Mouse (Mus musculus): ENCODE measurements around the gene Arhgap25. TPM values are rescaled to one million over a fixed set of nuclear protein-coding genes. Genes with fewer than 3 reads are reported as not detected.

The Arhgap25 gene
- total and polyA plus RNA-seq, 3 experiments = 4.8 to 40.9 (median 22.8) TPM

DNA sequence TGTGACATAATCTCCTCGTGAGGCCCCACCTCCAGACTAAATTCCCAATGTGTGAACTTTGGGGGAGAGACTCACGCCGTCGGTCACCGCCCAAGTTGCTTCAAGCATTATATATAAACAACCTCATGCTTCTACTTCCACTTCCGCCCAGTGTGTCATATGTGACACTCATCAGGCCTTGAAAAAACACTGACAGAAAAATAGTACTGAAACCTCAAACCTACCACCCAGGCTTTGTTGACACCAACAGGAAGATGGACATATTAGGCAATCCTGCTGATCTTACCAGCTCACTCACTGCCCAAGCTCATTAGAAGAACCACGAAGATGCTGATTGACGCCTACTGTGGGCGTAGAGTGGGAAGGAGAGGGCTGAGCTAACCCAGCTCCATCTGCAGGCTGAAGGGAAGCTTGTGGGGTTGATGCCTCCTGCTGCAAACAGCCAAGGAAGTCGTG lies 30.2 kb downstream of the Arhgap25 start:
- no peak overlapping the region for H3K4me3 ChIP-seq (ENCODE audit: low read depth, low read length)
- TF ChIP-seq GATA2 (IDR thresholded peaks at IDR 0.05; ENCODE audit: borderline replicate concordance, low read depth, low read length) = no peak
- no peak for TF ChIP-seq TAL1 (conservative IDR thresholded peaks at IDR 0.05; ENCODE audit: low read depth, low read length)
- no peak for TF ChIP-seq GATA1 (IDR thresholded peaks at IDR 0.05; ENCODE audit: borderline replicate concordance, low read length)
- no peak for TF ChIP-seq POLR2AphosphoS5 (IDR thresholded peaks at IDR 0.05; ENCODE audit: insufficient replicate concordance, low read depth, low read length)
- TF ChIP-seq CTCF (IDR thresholded peaks at IDR 0.05; ENCODE audit: low read depth, low read length) = no peak
- H3K4me1 ChIP-seq (ENCODE audit: insufficient read depth, low read depth, low read length) = peaks cover 20% of the 10 kb centered on the region
- no peak for DNase-seq (ENCODE audit: low spot score)
- no peaks in the 10 kb centered on the region for H3K36me3 ChIP-seq (replicated peaks)
- no peak for ATAC-seq (ENCODE audit: extremely low read depth, insufficient number of reproducible peaks, low FRiP score, poor library complexity, severe bottlenecking)
- H3K27me3 ChIP-seq (ENCODE audit: insufficient read depth, low read length) = peaks cover 45% of the 10 kb centered on the region
- no peaks in the 10 kb centered on the region for H3K9me3 ChIP-seq (replicated peaks)

DNA sequence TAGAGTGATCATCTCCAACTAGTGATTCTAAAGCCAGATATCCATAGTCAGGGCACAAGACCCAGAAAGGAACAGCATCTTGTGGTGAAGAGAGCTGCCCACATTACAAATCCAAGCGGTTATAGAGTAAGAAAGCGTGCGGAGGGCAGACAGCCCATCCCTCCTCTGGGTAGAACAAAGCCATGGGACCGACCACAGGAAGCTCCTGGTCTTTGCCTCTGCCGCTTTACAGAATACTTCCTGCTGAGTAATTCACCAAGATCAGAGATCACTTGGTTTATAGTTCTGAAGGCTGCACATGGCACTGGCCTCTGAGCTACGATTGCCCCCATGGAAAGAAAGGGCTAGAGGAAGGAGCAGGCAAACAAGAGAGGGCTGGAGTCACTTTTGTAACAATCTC lies 30.6 kb downstream of the Arhgap25 start:
- TF ChIP-seq TAL1 (conservative IDR thresholded peaks at IDR 0.05; ENCODE audit: low read depth, low read length) (no peak), GATA2 (IDR thresholded peaks at IDR 0.05; ENCODE audit: borderline replicate concordance, low read depth, low read length) (no peak), CTCF (IDR thresholded peaks at IDR 0.05; ENCODE audit: low read depth, low read length) (no peak), GATA1 (IDR thresholded peaks at IDR 0.05; ENCODE audit: borderline replicate concordance, low read length) (no peak), POLR2AphosphoS5 (IDR thresholded peaks at IDR 0.05; ENCODE audit: insufficient replicate concordance, low read depth, low read length) (no peak)
- Histone ChIP-seq H3K4me1 (ENCODE audit: insufficient read depth, low read depth, low read length) (peaks cover 20% of the 10 kb centered on the region), H3K9me3 (replicated peaks) (no peaks in the 10 kb centered on the region), H3K27me3 (ENCODE audit: insufficient read depth, low read length) (peaks cover 47% of the 10 kb centered on the region), H3K4me3 (ENCODE audit: low read depth, low read length) (no peak overlapping the region), H3K36me3 (replicated peaks) (no peaks in the 10 kb centered on the region)
- ATAC-seq (ENCODE audit: extremely low read depth, insufficient number of reproducible peaks, low FRiP score, poor library complexity, severe bottlenecking) (no peak), DNase-seq (ENCODE audit: low spot score) (no peak)

DNA sequence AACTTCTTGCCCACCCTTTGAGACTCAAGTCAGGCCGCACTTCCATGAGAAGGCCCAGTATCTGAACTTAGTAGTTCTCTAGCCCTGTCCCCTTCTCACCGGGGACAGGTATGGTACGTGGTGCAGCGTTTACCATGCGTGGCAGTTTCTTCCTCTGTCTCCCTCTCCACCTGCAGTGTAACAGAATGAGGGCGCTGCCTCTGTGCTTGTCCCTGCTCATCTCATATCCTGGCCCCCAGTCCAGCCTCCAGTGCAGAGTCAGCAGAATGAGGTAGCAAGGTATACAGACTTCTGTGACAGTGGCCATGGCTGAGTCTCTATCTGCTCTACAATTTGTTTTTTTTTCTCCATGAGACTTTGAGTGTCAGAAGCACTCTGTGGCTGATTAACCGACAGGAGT lies 32.4 kb downstream of the Arhgap25 start:
- ATAC-seq (ENCODE audit: extremely low read depth, insufficient number of reproducible peaks, low FRiP score, poor library complexity, severe bottlenecking) (no peak), DNase-seq (ENCODE audit: low spot score) (no peak)
- Histone ChIP-seq H3K4me1 (ENCODE audit: insufficient read depth, low read depth, low read length) (peaks cover 29% of the 10 kb centered on the region), H3K27me3 (ENCODE audit: insufficient read depth, low read length) (peaks cover 61% of the 10 kb centered on the region), H3K9me3 (replicated peaks) (no peaks in the 10 kb centered on the region), H3K36me3 (replicated peaks) (no peaks in the 10 kb centered on the region), H3K4me3 (ENCODE audit: low read depth, low read length) (no peak overlapping the region)
- TF ChIP-seq GATA1 (IDR thresholded peaks at IDR 0.05; ENCODE audit: borderline replicate concordance, low read length) = no peak
- no peak for TF ChIP-seq TAL1 (conservative IDR thresholded peaks at IDR 0.05; ENCODE audit: low read depth, low read length)
- TF ChIP-seq POLR2AphosphoS5 (IDR thresholded peaks at IDR 0.05; ENCODE audit: insufficient replicate concordance, low read depth, low read length) = no peak
- no peak for TF ChIP-seq CTCF (IDR thresholded peaks at IDR 0.05; ENCODE audit: low read depth, low read length)
- TF ChIP-seq GATA2 (IDR thresholded peaks at IDR 0.05; ENCODE audit: borderline replicate concordance, low read depth, low read length) = no peak

DNA sequence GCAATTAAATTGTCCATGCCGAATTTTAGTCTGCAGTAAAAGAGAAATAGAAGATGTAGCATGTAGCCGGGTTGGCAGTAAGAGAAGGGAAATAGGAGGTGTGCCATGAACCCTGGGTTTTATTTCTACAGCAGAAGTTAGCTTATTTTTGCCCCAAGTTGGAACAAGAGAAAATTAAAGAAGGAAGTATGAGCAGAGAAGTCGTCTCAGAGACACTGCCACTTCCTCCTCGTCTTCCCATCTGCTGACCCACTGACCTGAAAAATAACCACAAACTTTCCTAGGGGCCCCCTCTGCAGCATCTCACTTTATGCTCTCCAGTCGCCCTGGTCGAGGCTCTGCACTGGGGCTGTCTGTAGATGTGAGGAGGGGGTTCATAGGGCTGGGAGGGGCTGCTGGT lies 33.3 kb downstream of the Arhgap25 start:
- no peak overlapping the region for H3K4me3 ChIP-seq (ENCODE audit: low read depth, low read length)
- no peaks in the 10 kb centered on the region for H3K36me3 ChIP-seq (replicated peaks)
- no peaks in the 10 kb centered on the region for H3K9me3 ChIP-seq (replicated peaks)
- ATAC-seq (ENCODE audit: extremely low read depth, insufficient number of reproducible peaks, low FRiP score, poor library complexity, severe bottlenecking) = no peak
- no peak for TF ChIP-seq GATA2 (IDR thresholded peaks at IDR 0.05; ENCODE audit: borderline replicate concordance, low read depth, low read length)
- no peak for TF ChIP-seq POLR2AphosphoS5 (IDR thresholded peaks at IDR 0.05; ENCODE audit: insufficient replicate concordance, low read depth, low read length)
- TF ChIP-seq CTCF (IDR thresholded peaks at IDR 0.05; ENCODE audit: low read depth, low read length) = no peak
- no peak for TF ChIP-seq GATA1 (IDR thresholded peaks at IDR 0.05; ENCODE audit: borderline replicate concordance, low read length)
- TF ChIP-seq TAL1 (conservative IDR thresholded peaks at IDR 0.05; ENCODE audit: low read depth, low read length) = no peak
- no peak for DNase-seq (ENCODE audit: low spot score)
- peaks cover 63% of the 10 kb centered on the region for H3K27me3 ChIP-seq (ENCODE audit: insufficient read depth, low read length)
- H3K4me1 ChIP-seq (ENCODE audit: insufficient read depth, low read depth, low read length) = peaks cover 29% of the 10 kb centered on the region

DNA sequence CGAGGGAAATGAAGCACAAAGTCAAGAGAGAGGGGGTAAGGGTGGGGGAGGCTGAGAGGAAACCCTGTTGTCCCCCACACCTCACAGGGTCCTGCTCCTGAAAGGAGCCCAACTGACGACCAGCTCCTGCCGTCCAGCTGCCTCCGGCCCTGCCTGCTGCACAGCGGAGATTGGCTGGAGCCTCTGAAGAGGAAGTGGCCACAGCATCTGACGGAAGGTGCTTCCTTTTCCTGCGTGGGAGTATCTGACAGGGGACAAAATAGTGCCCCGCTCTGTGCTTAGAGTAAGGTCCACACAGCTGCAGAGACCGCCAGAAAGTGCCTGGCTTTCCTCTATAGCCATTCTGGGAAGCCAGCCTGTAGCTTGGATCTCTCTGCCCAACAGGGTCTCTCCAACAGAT lies 36.9 kb downstream of the Arhgap25 start:
- no peak for TF ChIP-seq GATA2 (IDR thresholded peaks at IDR 0.05; ENCODE audit: borderline replicate concordance, low read depth, low read length)
- TF ChIP-seq GATA1 (IDR thresholded peaks at IDR 0.05; ENCODE audit: borderline replicate concordance, low read length) = no peak
- no peak for TF ChIP-seq CTCF (IDR thresholded peaks at IDR 0.05; ENCODE audit: low read depth, low read length)
- TF ChIP-seq POLR2AphosphoS5 (IDR thresholded peaks at IDR 0.05; ENCODE audit: insufficient replicate concordance, low read depth, low read length) = no peak
- TF ChIP-seq TAL1 (conservative IDR thresholded peaks at IDR 0.05; ENCODE audit: low read depth, low read length) = no peak
- no peaks in the 10 kb centered on the region for H3K9me3 ChIP-seq (replicated peaks)
- ATAC-seq (ENCODE audit: extremely low read depth, insufficient number of reproducible peaks, low FRiP score, poor library complexity, severe bottlenecking) (peak; percentile 22), DNase-seq (ENCODE audit: low spot score) (no peak)
- peaks cover 56% of the 10 kb centered on the region for H3K27me3 ChIP-seq (ENCODE audit: insufficient read depth, low read length)
- peaks cover 4% of the 10 kb centered on the region for H3K36me3 ChIP-seq (replicated peaks)
- H3K4me3 ChIP-seq (ENCODE audit: low read depth, low read length) = 0 out of 2 replicates have a peak overlapping the region, but pooled peaks have one; percentile 4
- H3K4me1 ChIP-seq (ENCODE audit: insufficient read depth, low read depth, low read length) = peaks cover 26% of the 10 kb centered on the region

DNA sequence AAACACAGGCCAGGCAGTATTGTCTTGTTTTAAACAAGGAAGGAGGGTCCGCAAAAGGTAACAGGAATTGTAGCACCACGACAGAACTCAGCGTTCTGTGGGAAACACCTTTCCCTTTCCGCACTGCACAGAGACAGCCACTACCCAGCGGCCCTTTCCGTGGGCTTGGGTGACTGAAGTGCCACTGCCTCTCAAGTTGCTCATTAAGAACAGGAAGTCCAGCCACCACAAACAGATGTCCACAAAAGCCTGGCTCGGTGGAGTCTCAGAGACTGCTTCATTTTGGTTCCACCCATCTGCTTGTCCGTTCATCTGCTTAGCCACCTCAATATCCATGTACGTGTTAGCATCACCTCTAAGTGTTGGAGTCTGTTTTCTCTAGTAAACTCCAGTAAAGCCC lies 38.7 kb downstream of the Arhgap25 start:
- peaks cover 57% of the 10 kb centered on the region for H3K27me3 ChIP-seq (ENCODE audit: insufficient read depth, low read length)
- DNase-seq (ENCODE audit: low spot score) (no peak), ATAC-seq (ENCODE audit: extremely low read depth, insufficient number of reproducible peaks, low FRiP score, poor library complexity, severe bottlenecking) (no peak)
- no peak for TF ChIP-seq GATA1 (IDR thresholded peaks at IDR 0.05; ENCODE audit: borderline replicate concordance, low read length)
- no peak for TF ChIP-seq GATA2 (IDR thresholded peaks at IDR 0.05; ENCODE audit: borderline replicate concordance, low read depth, low read length)
- TF ChIP-seq TAL1 (conservative IDR thresholded peaks at IDR 0.05; ENCODE audit: low read depth, low read length) = no peak
- no peak for TF ChIP-seq CTCF (IDR thresholded peaks at IDR 0.05; ENCODE audit: low read depth, low read length)
- no peak for TF ChIP-seq POLR2AphosphoS5 (IDR thresholded peaks at IDR 0.05; ENCODE audit: insufficient replicate concordance, low read depth, low read length)
- peaks cover 4% of the 10 kb centered on the region for H3K36me3 ChIP-seq (replicated peaks)
- H3K4me1 ChIP-seq (ENCODE audit: insufficient read depth, low read depth, low read length) = peaks cover 13% of the 10 kb centered on the region
- no peak overlapping the region for H3K4me3 ChIP-seq (ENCODE audit: low read depth, low read length)
- no peaks in the 10 kb centered on the region for H3K9me3 ChIP-seq (replicated peaks)
